Mouse (Mus musculus) urinary bladder, postnatal 25 days (tissue): ENCODE measurements at regions not wholly inside any gene's neighbourhood (a gene's known extent, or its start where the extent isn't known, plus 50 kb on each side); places are given as distances from the start of the nearest gene placed in this dataset.

Experiments
- DNase-seq: peaks from one replicate; pipeline ENCODE4 v3.0.0; 2022; ENCODE audit warnings: low spot score

DNA sequence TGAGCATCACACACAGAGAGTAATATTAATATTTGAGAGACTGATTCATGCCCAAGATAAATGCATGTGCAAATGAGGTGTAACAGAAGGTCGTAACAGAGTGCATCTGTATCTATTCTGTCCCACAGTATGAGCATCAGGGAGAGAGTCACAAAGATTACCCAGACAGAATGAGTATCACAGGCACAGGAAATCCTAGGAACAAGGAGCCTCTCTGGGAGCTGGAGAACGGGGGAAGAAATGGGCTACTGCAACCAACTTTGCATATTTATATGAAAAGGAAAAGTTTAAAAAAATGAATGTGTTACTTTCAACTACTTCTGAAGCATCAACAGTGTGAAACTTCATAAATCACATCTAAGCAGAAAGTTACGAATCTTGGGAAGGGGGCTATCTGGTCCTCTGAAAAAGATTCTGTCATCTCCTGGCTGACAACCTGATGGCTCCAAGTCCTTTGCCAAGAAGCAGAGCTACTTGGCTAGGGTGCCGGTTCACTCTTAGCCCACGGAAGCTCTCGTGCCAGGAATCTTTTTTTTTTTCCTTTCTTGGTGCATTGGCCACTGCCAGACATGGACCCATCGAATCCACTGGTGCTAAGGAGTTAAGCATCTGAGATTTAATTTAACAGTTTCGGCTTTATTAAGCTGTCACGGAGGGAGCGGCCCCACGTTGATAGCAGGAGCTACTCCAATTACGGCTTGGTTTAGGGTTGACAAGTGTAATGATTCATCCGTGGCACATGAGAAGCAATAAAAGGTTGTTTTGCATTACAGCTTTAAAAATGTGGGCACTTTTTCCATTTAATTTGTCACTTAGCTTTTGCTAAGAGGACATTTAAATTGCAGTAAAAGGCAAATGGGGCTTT, 277.6 kb upstream of the Smim15 start:
- no peak for DNase-seq

DNA sequence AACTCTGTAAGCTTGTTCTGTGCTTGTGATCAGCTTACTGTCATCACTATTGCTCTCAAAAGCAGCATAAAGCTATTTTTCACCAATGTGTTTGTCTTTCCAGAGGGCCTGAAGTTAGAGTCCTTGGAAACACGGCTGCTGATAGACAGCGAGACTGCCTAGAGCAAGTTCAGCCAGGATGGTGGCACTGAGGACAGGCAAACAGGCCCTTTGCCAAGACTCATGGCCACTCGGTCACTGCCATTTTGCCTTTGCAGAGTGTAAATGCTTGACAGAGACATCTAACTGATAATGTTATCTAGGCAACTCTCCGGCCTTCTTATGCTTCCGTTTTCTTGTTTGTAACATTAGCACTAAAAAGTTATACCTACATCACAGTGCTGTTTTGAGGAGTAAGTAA, 280.3 kb upstream of the Smim15 start:
- no peak for DNase-seq

DNA sequence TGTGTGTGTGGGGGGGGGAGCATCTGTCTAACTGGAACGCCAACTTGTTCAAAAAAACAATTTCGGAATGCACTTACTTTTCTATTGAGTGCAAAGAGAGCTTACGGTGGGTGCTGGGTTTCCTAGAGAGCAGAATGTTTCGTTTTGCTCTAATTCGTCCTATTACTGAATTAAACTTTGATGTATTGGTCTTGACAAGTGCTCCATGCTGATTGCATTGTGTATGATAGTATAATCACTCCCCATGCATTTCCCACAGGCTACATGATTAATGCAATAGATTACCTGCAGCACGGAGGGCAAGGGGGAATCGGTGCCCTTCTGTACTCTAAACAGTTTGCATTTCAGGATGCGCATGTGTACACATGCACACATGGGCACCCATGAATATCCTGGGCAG, 283.7 kb upstream of the Smim15 start:
- DNase-seq = no peak

DNA sequence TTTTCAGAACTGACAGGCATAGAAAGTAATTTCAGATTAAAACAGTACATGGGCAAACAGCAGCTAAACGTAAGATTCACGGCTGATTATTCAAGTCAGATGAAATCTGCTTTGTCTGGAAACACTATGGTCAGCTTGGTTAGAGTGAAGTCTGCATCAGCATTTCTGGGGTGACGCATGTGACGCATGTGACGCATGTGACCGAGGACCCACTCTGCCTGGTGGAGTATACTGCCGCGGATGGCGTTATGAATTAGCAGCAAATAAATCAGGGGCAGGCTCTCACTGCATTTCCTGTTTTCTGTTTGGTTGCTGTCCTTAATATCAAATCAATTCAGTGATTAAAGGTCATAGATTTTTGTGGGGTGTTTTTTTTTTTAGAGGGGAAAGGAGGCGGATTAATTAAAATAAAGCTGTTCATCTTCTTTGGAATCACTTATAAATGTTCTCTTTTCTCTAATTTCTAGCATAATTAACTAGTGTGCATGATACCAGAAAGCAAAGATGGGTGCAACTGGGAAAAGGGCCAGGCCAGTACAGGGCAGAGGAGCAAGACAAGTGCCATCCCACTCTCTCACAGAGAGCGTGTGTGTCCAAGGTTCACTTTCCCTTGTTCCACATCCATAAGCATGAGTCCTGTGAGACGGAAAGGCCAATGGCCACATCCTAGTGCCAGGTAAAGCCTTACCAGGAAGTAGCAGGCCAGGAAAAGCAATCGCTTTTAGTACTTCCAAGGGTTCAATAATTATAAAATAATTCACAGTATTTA, 285.7 kb upstream of the Smim15 start:
- no peak for DNase-seq

DNA sequence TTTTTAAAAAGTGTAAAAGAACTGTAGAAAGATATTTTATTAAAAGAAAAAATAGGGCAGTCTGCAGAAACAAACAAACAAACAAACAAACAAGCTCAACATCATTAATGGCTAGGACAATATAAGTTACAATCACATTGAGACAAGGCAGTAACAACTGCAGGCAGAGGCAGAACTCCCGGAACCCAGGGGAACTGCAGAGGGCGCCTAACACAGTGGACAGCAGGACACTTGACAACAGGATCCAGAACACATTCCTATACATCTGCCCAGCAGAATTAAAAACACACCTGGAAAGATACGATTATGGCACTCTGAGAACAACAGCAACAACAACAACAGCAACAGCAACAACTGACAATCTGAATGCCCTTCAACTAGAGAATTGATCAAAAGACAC, 291.5 kb upstream of the Smim15 start:
- no peak for DNase-seq

DNA sequence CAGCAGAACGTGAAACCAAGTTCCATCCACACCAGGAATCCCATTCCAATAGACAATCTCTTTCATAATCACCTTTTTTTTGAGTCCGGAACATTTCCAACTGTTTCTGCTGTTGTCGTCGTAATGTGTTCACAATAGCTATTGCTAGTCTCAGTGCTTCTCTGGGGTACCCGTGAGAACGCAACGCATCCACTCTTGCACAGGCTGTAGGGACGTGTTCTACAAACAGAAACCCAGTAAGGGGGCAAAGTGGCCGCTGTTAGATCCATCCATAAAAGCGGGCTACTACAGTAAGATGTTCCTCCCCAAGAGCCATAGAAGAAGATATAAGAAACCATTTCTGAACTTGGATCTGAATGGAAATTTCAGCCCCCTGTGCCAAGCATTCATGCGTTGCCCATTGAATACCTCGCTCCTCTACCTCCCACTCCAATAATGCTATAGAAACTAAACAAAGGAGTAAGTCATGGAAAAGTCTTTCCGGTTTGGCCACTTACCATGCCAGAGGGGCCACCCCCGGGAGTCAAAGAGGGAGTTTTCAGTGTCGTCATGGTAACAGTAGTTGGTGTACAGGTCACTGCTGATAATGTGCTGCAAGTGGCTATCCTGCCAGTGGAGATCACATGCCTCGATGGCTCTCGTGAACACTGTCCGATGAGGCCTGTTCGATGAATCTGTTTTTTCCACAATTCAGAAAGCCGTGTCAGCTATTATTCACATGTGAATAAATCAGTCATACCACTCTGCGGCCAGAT, 300.6 kb upstream of the Smim15 start:
- no peak for DNase-seq

DNA sequence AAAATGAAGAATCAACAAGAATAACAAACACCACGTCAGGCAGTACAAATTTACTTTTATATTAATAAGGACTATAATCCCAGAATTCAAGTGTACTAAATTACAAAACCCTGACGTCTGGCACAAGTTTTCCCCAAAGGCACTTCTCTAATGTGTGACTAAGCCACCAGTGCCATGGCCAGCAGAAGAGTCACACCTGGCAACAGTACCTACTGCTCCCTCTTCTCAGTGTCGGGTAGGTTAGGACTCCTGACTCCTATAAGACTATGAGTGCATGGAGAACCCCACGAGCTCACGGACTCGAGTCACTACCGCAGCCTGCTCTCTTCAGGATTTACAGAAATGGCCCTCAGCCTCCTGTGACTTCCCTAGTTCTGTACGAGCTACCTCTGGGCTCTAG, 307.7 kb upstream of the Smim15 start:
- no peak for DNase-seq

DNA sequence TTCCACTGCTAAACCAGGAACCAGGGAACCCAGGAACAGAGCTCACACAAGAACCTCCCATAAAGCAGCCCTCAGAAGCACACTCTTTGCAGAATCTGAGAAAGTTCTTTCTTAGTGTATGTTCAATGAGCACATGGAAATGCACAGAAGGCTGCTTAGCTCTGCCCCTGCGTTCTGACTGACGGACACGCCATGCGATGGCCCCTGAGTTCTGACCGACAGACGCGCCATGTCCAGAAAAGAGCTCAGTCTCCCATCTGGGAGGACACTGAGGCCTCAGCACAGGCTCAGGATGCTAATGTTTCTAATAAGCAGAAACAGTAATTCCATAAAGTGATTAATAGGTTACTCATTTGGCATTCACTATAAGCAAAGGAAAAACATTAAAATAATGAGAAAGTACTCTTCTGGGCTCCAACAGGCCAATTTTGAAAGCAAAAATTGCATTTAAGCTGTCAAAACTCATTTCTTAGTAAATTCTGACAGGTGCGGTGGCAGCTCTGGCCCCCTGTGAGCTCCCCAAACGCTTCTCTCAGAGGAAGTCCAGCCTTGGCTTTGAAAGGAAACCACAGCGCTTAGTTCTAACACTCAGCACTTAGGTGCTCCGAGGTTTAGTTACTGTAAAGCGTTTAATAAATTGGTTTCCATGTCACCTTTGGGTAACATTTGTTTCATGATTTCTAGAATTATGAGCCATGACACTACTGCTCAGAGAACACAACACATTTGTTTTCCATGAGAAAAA, 309.9 kb upstream of the Smim15 start:
- no peak for DNase-seq

DNA sequence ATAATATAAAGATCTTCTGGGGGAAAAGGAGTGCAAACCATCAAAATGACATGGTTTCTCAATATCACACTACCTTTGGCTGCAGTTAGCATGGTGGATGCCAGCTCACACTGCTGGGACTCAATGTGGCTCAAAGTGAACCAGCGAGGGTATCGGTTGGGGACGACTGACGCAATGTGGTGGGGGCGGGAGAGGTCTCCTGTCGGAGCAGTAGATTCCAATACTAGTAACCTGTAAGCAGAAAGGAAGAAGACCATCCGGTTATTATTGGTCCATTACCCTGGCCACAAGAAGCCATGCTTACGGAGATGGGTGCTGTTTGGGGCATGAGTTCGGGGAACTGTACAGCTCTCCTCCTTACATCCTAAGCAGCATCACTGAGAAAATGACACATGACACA, 313.3 kb upstream of the Smim15 start:
- no peak for DNase-seq

DNA sequence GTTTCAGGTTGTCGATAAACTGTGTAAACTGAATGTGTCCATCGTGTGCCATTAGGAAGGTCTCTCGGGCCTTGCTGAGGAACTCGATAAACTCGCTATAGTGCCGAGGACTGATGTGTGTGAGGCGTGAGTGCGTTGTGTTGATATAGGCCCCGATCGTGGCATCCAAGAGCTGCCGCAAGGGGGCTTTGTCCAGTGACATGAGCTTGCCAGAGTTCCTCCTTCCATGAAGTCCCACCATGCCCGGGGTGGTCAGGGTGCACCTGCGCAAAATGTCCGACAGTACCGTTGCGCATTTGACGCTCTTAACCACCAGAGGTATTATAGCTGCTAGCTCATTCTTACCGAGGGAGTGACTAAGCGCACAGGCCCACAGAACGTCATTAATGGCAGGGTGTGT, 317.8 kb upstream of the Smim15 start:
- DNase-seq = no peak

DNA sequence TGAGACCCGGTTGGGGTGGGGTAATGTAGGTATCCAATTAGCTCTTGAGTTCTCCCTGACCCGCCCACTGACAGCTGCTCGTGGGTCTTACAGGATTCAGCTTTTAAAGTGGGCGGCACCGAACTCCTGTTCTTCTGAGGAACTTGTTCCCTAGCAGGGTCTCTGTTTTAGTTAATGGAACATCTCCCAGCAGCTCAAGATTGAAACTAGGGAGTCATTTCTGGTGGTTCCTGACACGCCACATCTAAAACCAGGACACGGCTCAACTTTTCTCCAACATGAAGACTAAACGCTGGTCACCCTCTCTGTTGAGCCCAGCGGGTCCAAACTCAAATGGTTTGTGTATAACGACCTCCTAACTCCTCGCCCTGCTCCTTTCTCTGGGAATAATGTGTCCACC, 322.3 kb upstream of the Smim15 start:
- DNase-seq = no peak

DNA sequence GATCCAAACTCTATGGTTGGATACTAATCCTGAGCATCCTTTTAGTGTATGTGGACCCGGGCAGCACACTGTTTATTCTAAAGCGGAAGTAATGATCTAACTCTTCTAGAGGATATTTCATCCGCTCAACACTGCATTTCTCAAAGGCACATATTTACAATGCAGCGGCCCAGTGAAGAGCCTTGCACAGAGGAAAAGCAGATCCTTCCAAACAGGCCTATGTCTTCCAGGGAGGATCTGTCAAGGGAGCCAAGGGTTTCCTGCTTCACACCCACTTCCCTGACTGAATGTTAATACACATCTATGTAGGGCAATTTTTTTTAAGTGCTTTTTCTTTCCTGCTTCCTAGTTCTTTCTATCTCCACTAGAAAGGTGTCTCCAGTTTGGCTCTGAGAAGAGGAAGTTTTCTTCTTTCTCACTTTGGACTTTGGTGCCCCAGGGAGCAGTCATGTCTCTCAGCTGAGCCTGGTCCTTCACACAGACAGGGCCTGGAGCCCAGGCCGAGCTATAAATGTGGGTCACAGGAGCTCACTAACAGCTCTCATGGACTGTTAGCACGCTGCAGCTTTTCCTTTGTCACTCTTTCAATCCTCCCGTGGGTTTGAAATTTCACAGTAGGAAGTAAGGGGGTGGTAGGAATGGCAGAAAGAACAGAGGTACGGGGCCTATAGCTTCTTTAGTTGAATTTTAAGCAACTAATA, 323.2 kb upstream of the Smim15 start:
- DNase-seq = no peak

DNA sequence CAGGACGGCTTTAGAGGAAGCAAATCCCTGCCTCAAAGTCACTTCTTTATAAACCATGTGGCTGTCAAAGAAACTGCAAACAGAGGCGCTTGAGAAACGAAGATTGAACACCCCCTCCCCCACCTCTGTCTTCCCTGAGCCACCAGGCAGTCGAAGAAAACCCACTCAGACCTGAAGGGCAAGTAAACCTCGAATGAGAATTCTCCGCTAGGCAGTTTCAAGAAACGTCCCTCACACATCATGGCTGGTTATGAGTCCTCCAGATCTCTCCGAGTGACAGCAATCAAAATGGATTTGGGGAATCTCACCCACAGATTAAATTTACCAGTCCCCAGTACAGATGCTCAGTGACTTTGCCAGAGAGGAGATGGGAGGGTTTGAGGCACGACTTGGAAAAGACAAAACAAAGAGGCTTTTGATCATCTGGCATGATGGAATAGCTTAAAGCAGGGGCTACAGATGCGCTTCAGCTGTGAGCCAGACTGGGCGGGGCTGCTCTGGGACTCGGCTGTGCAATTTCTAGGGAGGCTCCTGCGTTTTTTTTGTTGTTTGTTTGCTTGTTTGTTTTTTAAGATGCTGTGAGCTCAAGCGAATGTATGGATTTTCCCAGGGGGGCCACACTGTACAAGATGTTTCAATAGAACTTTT, 325.1 kb upstream of the Smim15 start:
- no peak for DNase-seq

DNA sequence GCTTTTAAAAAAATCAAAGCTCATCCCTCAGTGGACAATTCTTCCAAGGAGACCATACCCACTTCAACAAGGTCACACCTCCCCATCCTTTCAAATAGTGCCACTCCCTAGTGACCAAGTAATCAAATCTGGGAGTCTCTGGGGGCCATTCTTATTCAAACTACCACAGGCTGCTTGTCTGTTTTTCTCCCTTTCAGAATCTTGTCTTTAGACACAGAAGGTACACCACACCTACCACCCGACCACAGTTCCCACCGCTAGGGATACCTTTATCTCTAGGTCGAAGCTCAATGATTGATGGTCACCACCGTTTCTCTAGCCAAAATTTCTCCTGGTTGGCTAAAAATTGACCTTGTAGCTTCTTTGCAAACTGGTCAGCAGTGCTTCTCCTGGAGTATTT, 328.6 kb upstream of the Smim15 start:
- DNase-seq = no peak

DNA sequence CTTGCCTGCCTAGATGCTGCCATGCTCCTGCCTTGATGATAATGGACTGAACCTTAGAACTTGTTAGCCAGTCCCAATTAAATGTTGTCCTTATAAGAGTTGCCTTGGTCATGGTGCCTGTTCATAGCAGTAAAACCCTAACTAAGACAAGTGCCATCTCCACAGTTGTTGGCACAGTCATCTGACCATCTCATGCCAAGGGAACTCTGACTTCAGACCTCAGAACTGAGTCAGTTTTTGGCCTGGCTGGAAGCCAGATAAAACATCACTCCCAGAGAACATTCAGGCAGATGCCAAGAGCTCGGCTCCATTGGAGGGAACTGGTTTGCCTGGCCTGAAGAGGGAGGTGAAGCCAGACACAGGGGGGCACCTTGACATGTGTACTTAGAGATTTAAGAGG, 330.2 kb upstream of the Smim15 start:
- no peak for DNase-seq

DNA sequence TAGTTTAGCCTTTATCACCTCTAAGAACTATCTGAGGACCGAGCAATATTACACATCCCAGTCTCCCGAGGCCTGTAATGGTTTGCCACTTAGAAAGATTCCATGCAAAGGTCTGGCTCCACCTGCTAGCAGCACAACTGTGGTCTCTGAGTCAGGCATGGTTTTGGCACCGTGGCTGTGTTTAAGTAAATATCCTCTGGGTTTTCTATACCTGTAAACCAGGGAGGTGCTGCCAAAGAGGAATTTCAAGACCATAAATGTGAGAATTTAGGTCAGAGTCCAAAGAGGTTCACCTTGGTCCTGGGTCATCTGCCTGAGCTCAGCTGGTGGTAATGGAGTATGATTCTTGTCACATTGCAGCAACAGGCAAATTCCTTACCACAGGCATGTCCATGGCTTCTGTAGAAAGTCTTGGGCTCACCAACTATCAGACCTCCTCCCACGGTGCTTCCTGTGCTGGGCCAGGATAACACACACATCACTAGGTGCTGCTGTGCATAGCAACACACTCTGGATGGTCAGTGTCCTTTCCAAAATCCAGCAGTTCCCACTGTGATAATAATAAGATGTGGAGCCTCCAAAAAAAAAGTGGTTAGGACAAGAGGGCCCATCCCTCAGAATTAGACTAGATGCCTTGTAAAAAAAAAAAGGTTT, 332.8 kb upstream of the Smim15 start:
- DNase-seq = no peak

DNA sequence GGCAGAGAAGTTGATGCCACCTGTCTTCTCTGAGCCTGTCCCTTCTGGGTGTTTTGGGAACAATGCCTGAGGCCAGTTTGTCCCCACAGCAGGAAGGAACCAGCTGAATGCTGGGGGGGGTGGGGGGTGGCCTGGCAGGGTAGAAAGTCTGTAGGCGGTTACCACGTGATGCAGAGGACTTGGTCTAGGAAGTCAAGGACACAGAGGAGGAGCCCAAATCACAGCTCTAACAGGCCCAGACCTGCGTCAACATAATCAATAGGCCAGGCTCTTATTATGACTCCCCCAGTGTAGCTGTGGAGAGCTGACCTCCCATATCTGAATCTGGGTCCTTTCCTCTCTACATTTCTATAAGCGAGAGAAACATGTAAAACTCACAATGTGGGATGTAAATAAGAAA, 333.9 kb upstream of the Smim15 start:
- no peak for DNase-seq

DNA sequence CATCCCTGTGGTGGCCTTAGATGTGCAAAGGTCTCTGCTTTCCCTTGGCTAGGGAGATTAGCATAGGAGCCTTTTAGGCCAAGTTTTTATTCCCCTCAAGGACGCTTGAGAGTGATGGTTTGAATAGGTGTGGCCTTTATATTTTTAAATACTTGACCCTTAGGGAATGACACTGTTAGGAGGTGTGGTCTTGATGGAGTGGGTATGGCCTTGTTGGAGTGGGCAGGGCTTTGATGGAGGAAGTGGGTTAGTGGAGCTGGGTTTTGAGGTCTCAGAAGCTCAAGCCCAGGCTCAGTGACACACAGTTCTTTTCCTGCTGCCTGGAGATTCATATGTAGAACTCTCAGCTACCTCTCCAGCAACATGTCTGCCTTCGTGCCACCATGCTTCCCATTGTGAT, 334.4 kb upstream of the Smim15 start:
- no peak for DNase-seq

DNA sequence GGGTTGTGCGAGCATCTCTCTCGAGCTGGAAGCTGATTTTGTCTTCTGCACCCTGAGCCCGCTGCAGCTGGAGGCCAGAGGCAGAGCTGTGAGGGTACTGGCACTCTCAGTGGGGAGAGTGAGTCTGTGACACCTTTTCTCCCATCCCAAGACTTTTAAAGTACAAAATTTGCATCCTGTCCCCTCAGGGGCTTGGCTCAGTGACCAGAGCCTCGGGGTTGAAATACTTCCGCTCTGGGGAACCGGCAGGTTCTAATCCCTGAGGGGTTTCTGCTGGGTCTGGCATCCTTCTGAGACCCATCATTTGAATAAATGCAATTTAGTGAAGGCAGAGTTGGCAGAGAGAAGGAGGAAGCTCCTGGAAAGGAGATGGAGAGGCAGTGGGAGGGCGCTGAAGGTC, 340.5 kb upstream of the Smim15 start:
- no peak for DNase-seq
